Mouse (Mus musculus): Measurements from ENCODE around the gene Minpp1. TPM values are rescaled to one million over a fixed set of nuclear protein-coding genes. Genes with fewer than 3 reads are reported as not detected.
A peak's percentile ranks its signal among the peaks of the same experiment; 100 is the strongest.

Minpp1 gene
- polyA plus RNA-seq, 1 experiment from 2014 or later: 54.9 TPM

GRCm38 (mm10) chr19:32492981-32493380 is 7.4 kb downstream of the Minpp1 start:
- WGBS: 92% methylated on average over 5 of the region's 5 CpGs
- no peaks in the 10 kb centered on the region for H3K9me3 ChIP-seq
- H3K4me2 ChIP-seq (replicated peaks): no peak overlapping the region
- H3K9ac ChIP-seq (replicated peaks): no peak overlapping the region
- H3K27me3 ChIP-seq: no peaks in the 10 kb centered on the region
- no peak for ATAC-seq
- peaks cover 8% of the 10 kb centered on the region for H3K4me1 ChIP-seq (replicated peaks)
- H3K27ac ChIP-seq: no peak overlapping the region
- peaks cover 46% of the 10 kb centered on the region for H3K36me3 ChIP-seq
- H3K4me3 ChIP-seq (replicated peaks): no peak overlapping the region

DNA sequence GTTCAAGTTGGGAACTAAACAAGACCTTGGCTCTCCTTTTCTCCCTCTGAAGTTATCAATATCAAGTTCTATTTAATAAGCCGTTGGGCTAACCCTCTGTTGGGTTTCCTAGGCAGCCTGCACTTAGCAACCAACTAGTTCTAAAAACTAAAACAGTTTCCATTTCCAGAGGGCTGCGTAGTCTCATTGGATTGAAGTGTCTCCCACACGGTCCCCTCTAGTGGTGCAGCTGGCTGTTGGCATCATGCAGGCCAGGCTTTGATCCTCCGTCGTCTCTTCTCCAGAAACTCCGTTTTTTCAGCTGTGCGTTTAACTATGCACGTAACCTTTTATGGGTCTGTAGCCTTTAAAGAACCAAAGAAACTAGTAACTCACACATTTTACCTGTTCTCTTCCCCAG is 7.9 kb downstream of the Minpp1 start:
- no peak for ATAC-seq
- H3K4me3 ChIP-seq (replicated peaks): no peak overlapping the region
- H3K27me3 ChIP-seq: no peaks in the 10 kb centered on the region
- peaks cover 50% of the 10 kb centered on the region for H3K36me3 ChIP-seq
- H3K4me2 ChIP-seq (replicated peaks): no peak overlapping the region
- H3K9me3 ChIP-seq: no peaks in the 10 kb centered on the region
- peaks cover 3% of the 10 kb centered on the region for H3K4me1 ChIP-seq (replicated peaks)
- H3K9ac ChIP-seq (replicated peaks): no peak overlapping the region
- WGBS: 85% methylated on average over 8 of the region's 8 CpGs
- no peak overlapping the region for H3K27ac ChIP-seq

DNA sequence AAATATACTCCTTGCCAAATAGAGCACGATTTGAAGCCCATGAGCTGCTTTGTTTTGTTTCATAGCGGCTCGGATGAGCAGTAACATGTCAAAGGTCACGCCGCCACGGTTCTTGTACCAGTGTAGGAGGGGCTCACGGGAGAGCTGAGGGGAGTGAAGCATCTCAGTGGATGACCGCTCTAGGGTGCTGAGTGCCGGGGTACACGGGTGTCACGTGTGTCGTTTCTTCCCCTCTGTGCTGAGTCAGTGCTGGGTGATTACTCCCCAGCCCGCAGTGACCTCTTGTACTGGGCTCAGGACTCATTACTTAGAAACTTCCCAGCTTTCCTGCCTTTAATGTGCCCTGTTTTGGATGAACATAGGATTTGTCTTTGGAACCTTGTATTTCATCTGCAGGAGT is 9.0 kb downstream of the Minpp1 start:
- Histone ChIP-seq H3K27ac (no peak overlapping the region), H3K4me3 (replicated peaks) (no peak overlapping the region), H3K27me3 (no peaks in the 10 kb centered on the region), H3K36me3 (peaks cover 58% of the 10 kb centered on the region), H3K4me1 (replicated peaks) (no peaks in the 10 kb centered on the region), H3K4me2 (replicated peaks) (no peak overlapping the region), H3K9ac (replicated peaks) (no peak overlapping the region), H3K9me3 (no peaks in the 10 kb centered on the region)
- 91% methylated on average over 13 of the region's 13 CpGs for WGBS
- ATAC-seq: no peak

- Histone ChIP-seq H3K4me3 (replicated peaks) (no peak overlapping the region), H3K4me1 (replicated peaks) (no peaks in the 10 kb centered on the region), H3K36me3 (peaks cover 58% of the 10 kb centered on the region), H3K4me2 (replicated peaks) (no peak overlapping the region), H3K9ac (replicated peaks) (no peak overlapping the region), H3K27me3 (no peaks in the 10 kb centered on the region), H3K9me3 (no peaks in the 10 kb centered on the region), H3K27ac (no peak overlapping the region)
- 92% methylated on average over 11 of the region's 11 CpGs for WGBS
- ATAC-seq: no peak
Observed at GRCm38 (mm10) chr19:32495034-32495433, 9.5 kb downstream of the Minpp1 start.

DNA sequence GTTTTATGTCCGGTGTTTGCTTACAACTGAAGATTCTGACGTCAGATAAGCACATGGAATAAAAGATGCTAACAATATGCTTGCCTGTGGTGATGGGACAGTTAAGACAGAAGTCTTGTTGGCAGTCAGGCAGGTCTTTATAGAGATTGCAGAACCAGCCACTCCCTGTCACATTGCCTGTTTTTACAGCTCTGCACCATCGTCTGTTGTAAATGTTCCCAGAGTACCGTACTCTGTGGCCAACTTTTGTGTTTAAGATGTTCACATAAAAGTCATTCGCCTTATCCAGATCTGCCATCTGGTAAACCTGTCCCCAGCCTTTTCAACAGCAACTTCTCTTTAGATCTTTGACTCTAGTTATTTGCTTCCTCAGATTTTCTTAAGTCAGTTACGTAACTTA is 11.8 kb downstream of the Minpp1 start:
- Histone ChIP-seq H3K4me3 (replicated peaks) (no peak overlapping the region), H3K9ac (replicated peaks) (no peak overlapping the region), H3K9me3 (no peaks in the 10 kb centered on the region), H3K36me3 (peaks cover 57% of the 10 kb centered on the region), H3K4me2 (replicated peaks) (no peak overlapping the region), H3K27ac (no peak overlapping the region), H3K4me1 (replicated peaks) (no peaks in the 10 kb centered on the region), H3K27me3 (no peaks in the 10 kb centered on the region)
- 97% methylated on average over 6 of the region's 6 CpGs for WGBS
- ATAC-seq: no peak

GRCm38 (mm10) chr19:32498002-32498401 is 12.4 kb downstream of the Minpp1 start:
- WGBS: 95% methylated on average over 5 of the region's 5 CpGs
- Histone ChIP-seq H3K9me3 (no peaks in the 10 kb centered on the region), H3K36me3 (peaks cover 52% of the 10 kb centered on the region), H3K9ac (replicated peaks) (no peak overlapping the region), H3K4me1 (replicated peaks) (no peaks in the 10 kb centered on the region), H3K27ac (no peak overlapping the region), H3K4me2 (replicated peaks) (no peak overlapping the region), H3K27me3 (no peaks in the 10 kb centered on the region), H3K4me3 (replicated peaks) (no peak overlapping the region)
- ATAC-seq: no peak

- Histone ChIP-seq H3K4me1 (replicated peaks) (no peaks in the 10 kb centered on the region), H3K27ac (no peak overlapping the region), H3K27me3 (no peaks in the 10 kb centered on the region), H3K36me3 (peaks cover 33% of the 10 kb centered on the region), H3K9ac (replicated peaks) (no peak overlapping the region), H3K9me3 (no peaks in the 10 kb centered on the region), H3K4me2 (replicated peaks) (no peak overlapping the region), H3K4me3 (replicated peaks) (no peak overlapping the region)
- 86% methylated on average over 6 of the region's 6 CpGs for WGBS
- peak; percentile 53 for ATAC-seq
Observed at GRCm38 (mm10) chr19:32501414-32501813, 15.8 kb downstream of the Minpp1 start.

- ATAC-seq: no peak
- Histone ChIP-seq H3K4me3 (replicated peaks) (no peak overlapping the region), H3K9me3 (no peaks in the 10 kb centered on the region), H3K27ac (no peak overlapping the region), H3K27me3 (no peaks in the 10 kb centered on the region), H3K4me1 (replicated peaks) (no peaks in the 10 kb centered on the region), H3K36me3 (peaks cover 22% of the 10 kb centered on the region), H3K4me2 (replicated peaks) (no peak overlapping the region), H3K9ac (replicated peaks) (no peak overlapping the region)
- 88% methylated on average over 8 of the region's 8 CpGs for WGBS
Observed at GRCm38 (mm10) chr19:32506081-32506480, 20.5 kb downstream of the Minpp1 start.

DNA sequence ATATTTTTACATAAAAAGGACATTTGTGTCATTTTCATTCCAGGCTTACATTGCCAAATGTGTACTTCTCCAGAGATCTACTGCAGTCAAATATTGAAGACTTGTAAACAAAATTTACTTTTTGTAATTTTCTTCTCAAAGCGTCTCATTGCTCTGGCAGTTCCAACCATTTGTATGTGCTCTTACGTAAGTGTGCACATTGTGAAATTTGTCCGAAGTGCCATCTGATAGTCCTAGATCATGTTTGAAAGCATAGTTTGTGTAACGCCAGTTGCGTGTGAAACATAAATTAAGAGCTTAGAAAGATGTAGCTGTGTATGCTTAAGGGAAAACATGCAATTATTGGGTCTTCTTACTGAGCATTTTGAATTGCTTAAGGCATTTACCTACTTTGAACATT is 20.9 kb downstream of the Minpp1 start:
- 96% methylated on average over 5 of the region's 5 CpGs for WGBS

DNA sequence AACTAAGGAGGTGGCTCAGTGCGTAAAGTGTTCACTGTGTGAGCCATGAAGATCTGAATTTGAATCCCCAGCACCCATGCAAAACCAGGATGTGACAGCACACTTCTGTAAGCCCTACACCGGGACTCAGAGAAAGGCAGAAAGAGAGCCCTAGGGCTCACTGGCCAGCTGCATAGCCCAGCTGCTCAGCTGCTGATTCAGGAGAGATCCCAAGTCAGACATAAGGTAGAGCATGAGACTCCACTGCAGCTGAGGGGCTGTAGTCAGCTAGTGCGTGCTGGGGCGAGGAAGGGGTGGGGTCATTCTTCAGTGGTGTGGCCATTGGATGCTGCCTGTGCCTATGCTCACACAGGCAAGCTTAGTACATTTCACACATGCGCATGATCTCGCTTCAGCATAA is 21.5 kb downstream of the Minpp1 start:
- 93% methylated on average over 6 of the region's 6 CpGs for WGBS
- Histone ChIP-seq H3K27ac (no peak overlapping the region), H3K4me1 (replicated peaks) (no peaks in the 10 kb centered on the region), H3K4me3 (replicated peaks) (no peak overlapping the region), H3K27me3 (no peaks in the 10 kb centered on the region), H3K9me3 (no peaks in the 10 kb centered on the region), H3K4me2 (replicated peaks) (no peak overlapping the region), H3K9ac (replicated peaks) (no peak overlapping the region), H3K36me3 (peaks cover 28% of the 10 kb centered on the region)
- 0 out of 2 replicates have a peak, but pooled peaks have one; percentile 45 for ATAC-seq

More for the DNA sequence above, 20.9 kb downstream of the Minpp1 start:
- H3K27ac ChIP-seq: no peak overlapping the region
- H3K27me3 ChIP-seq: no peaks in the 10 kb centered on the region
- H3K4me2 ChIP-seq (replicated peaks): no peak overlapping the region
- H3K9ac ChIP-seq (replicated peaks): no peak overlapping the region
- H3K36me3 ChIP-seq: peaks cover 25% of the 10 kb centered on the region
- no peak overlapping the region for H3K4me3 ChIP-seq (replicated peaks)
- ATAC-seq: no peak
- no peaks in the 10 kb centered on the region for H3K4me1 ChIP-seq (replicated peaks)
- H3K9me3 ChIP-seq: no peaks in the 10 kb centered on the region

- H3K9me3 ChIP-seq: no peaks in the 10 kb centered on the region
- H3K27me3 ChIP-seq: no peaks in the 10 kb centered on the region
- 91% methylated on average over 9 of the region's 9 CpGs for WGBS
- H3K36me3 ChIP-seq: peaks cover 31% of the 10 kb centered on the region
- H3K4me3 ChIP-seq (replicated peaks): no peak overlapping the region
- no peak overlapping the region for H3K4me2 ChIP-seq (replicated peaks)
- ATAC-seq: no peak
- no peaks in the 10 kb centered on the region for H3K4me1 ChIP-seq (replicated peaks)
- H3K9ac ChIP-seq (replicated peaks): no peak overlapping the region
- H3K27ac ChIP-seq: no peak overlapping the region
Observed at GRCm38 (mm10) chr19:32507526-32507925, 22.0 kb downstream of the Minpp1 start.

- Histone ChIP-seq H3K36me3 (peaks cover 56% of the 10 kb centered on the region), H3K27me3 (no peaks in the 10 kb centered on the region), H3K27ac (no peak overlapping the region), H3K9me3 (no peaks in the 10 kb centered on the region), H3K4me1 (replicated peaks) (no peaks in the 10 kb centered on the region), H3K4me2 (replicated peaks) (no peak overlapping the region), H3K4me3 (replicated peaks) (no peak overlapping the region), H3K9ac (replicated peaks) (no peak overlapping the region)
- ATAC-seq: no peak
- WGBS: 83% methylated on average over 3 of the region's 3 CpGs
Observed at GRCm38 (mm10) chr19:32510267-32510666, 24.7 kb downstream of the Minpp1 start.

- H3K36me3 ChIP-seq: peaks cover 60% of the 10 kb centered on the region
- WGBS: 95% methylated on average over 6 of the region's 6 CpGs
- ATAC-seq: no peak
- H3K9ac ChIP-seq (replicated peaks): no peak overlapping the region
- no peak overlapping the region for H3K4me2 ChIP-seq (replicated peaks)
- no peak overlapping the region for H3K27ac ChIP-seq
- H3K4me1 ChIP-seq (replicated peaks): no peaks in the 10 kb centered on the region
- no peaks in the 10 kb centered on the region for H3K9me3 ChIP-seq
- no peak overlapping the region for H3K4me3 ChIP-seq (replicated peaks)
- no peaks in the 10 kb centered on the region for H3K27me3 ChIP-seq
Observed at GRCm38 (mm10) chr19:32510962-32511361, 25.4 kb downstream of the Minpp1 start.
